Mouse (Mus musculus) spleen, adult 2 months (tissue): ENCODE results near the gene Neurog1. TPM values are rescaled to one million over a fixed set of nuclear protein-coding genes. Genes with fewer than 3 reads are reported as not detected.
A peak's percentile ranks its signal among the peaks of the same experiment; 100 is the strongest.

Source experiments
- DNase-seq, 2 experiments: peaks; one replicate each; pipeline versions ENCODE4 v3.0.0 to v3.0.0-alpha.2; 2012 to 2021; ENCODE audit warnings: low spot score in 2 of 2, low read depth in 1 of 2
- H3K27ac ChIP-seq: fragments of 200-500 bp; 2 replicates; pipeline ENCODE4 v1.5.1; 2012; ENCODE audit warnings: low read length, inconsistent platforms; ENCODE audit not compliant: insufficient read depth
- H3K27me3 ChIP-seq: fragments of 200-500 bp; 2 replicates; pipeline ENCODE4 v1.6.1; 2012; ENCODE audit warnings: mild to moderate bottlenecking, moderate library complexity, low read length, inconsistent platforms; ENCODE audit not compliant: control insufficient read depth, insufficient read depth
- H3K36me3 ChIP-seq: fragments of 200-500 bp; 2 replicates; pipeline ENCODE4 v1.6.1; 2012; ENCODE audit warnings: mild to moderate bottlenecking, low read length, inconsistent platforms; ENCODE audit not compliant: control insufficient read depth, insufficient read depth
- H3K4me1 ChIP-seq: fragments of 200-500 bp; 2 replicates; pipeline ENCODE4 v1.6.1; 2011; ENCODE audit warnings: inconsistent platforms; ENCODE audit not compliant: control insufficient read depth, insufficient read depth, insufficient read length
- H3K4me3 ChIP-seq: fragments of 200-500 bp; 2 replicates; pipeline ENCODE4 v1.5.1; 2011; ENCODE audit warnings: mild to moderate bottlenecking, inconsistent platforms; ENCODE audit not compliant: insufficient read depth, insufficient read length; ENCODE audit errors: extremely low read depth
- CTCF ChIP-seq: fragments of 200-500 bp; IDR thresholded peaks from 2 replicates; pipeline ENCODE4 v1.5.1; 2011; ENCODE audit warnings: mild to moderate bottlenecking, inconsistent platforms; ENCODE audit not compliant: insufficient read depth, insufficient read length, insufficient replicate concordance; ENCODE audit errors: extremely low read depth
- POLR2A ChIP-seq: fragments of 200-500 bp; IDR thresholded peaks from 2 replicates; pipeline ENCODE4 v1.6.1; 2011; ENCODE audit warnings: low read depth, low read length, inconsistent platforms
- WGBS: fragments of 180-500 bp; shearing (Covaris S2); methylation state at CpG from one replicate; pipeline ENCODE4 v1.1.7; 2018; 5-methylcytosine and 5-hydroxymethylcytosine counted together
- polyA plus RNA-seq: library from polyadenylated mRNA; depleted of rRNA; stranded (reverse); fragments of >200 nt; gene quantifications from 2 replicates; pipeline ENCODE4 v1.2.3, GENCODE M21; 2012

The Neurog1 gene
- polyA plus RNA-seq, 1 experiment, result not detected

- WGBS, result 39% methylated on average over 7 of the region's 7 CpGs
- Histone ChIP-seq H3K4me3 (no peak overlapping the region), H3K27me3 (peaks cover 2% of the 10 kb centered on the region; the same call in 1 of the 2 replicates), H3K27ac (no peak overlapping the region), H3K36me3 (no peaks in the 10 kb centered on the region), H3K4me1 (no peaks in the 10 kb centered on the region)
- TF ChIP-seq CTCF (no peak), POLR2A (no peak)
- DNase-seq, result no peak
Measured at GRCm38 (mm10) chr13:56228790-56229189, 23.2 kb downstream of the Neurog1 start.

DNA sequence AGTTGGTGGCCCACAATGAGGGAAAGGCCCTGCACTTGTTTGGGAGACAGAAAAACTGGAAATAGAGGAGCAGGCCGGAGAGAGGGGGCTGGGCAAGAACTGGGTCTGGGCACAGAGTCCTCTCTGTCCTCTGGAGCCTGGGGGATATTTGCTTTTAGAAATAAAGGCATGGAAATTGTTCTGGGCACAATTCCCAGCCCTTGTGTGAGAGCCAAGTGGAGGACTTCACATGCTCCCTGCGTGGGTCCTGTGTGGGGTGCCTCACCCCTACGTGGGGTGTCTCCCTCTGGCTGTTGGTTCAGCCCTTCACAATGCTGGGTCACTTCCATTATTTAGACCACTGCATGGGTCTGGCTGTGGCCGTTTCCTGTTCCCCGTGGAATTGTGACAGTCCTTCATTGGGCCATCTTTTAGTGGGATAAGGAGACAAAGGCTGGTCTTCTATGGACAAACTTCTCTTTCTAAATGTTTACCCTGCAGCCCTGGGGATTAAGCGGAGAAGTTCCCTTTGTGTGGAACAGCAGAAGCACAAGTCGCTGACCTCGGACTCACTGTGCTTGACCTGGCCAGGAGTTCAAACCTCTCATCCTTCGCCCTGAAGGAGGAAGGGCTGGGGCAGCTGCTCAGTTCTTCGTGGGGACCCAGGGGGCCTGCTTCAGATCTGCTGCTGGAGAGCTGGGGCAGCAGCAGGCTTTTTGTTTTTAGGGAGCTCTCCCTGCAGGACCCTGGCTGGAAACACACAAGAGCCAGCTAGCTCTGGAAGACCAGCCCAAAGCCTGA, 25.6 kb downstream of the Neurog1 start:
- no peak overlapping the region for H3K27ac ChIP-seq
- 42% methylated on average over 10 of the region's 10 CpGs for WGBS
- peaks cover 9% of the 10 kb centered on the region for H3K27me3 ChIP-seq
- no peaks in the 10 kb centered on the region; the same call in 1 of the 2 replicates for H3K4me1 ChIP-seq
- TF ChIP-seq CTCF (no peak), POLR2A (no peak)
- no peak overlapping the region for H3K4me3 ChIP-seq
- no peak for DNase-seq
- no peaks in the 10 kb centered on the region for H3K36me3 ChIP-seq

- no peak for TF ChIP-seq CTCF
- no peak for TF ChIP-seq POLR2A
- Histone ChIP-seq H3K36me3 (no peaks in the 10 kb centered on the region), H3K4me1 (no peaks in the 10 kb centered on the region; the same call in 1 of the 2 replicates), H3K27ac (no peak overlapping the region), H3K4me3 (no peak overlapping the region), H3K27me3 (peaks cover 13% of the 10 kb centered on the region)
- 7% methylated on average over 21 of the region's 21 CpGs for WGBS
- no peak for DNase-seq
Measured at GRCm38 (mm10) chr13:56223625-56224024, 28.3 kb downstream of the Neurog1 start.

DNA sequence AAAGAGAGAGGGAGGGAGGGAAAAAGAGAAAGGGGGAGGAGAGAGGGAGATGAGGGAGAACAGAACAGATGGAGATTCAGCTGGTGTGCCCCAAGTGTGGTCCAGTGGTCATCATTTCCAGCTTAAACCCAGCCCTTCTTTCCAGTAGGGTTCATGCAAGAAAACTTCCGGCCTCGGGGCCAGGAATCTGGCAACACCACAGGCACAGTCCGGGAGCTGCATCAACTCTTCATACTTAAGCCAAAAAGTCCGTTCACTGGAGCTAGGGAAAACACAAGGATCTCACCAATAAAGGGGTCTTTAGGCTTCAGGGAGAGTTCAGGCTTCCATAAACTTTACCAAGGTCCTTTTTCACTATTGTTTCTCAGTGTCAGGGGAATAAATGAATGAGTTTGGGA, 29.1 kb downstream of the Neurog1 start:
- no peak for DNase-seq
- WGBS, result 12% methylated on average over 4 of the region's 4 CpGs
- H3K27ac ChIP-seq, result no peak overlapping the region
- H3K36me3 ChIP-seq, result no peaks in the 10 kb centered on the region
- no peak for TF ChIP-seq POLR2A
- no peak for TF ChIP-seq CTCF
- no peak overlapping the region for H3K4me3 ChIP-seq
- no peaks in the 10 kb centered on the region; the same call in 1 of the 2 replicates for H3K4me1 ChIP-seq
- H3K27me3 ChIP-seq, result peaks cover 13% of the 10 kb centered on the region

GRCm38 (mm10) chr13:56221995-56222848, 29.7 kb downstream of the Neurog1 start:
- Histone ChIP-seq H3K27me3 (peaks cover 13% of the 10 kb centered on the region), H3K36me3 (no peaks in the 10 kb centered on the region), H3K4me1 (no peaks in the 10 kb centered on the region; the same call in 1 of the 2 replicates), H3K27ac (no peak overlapping the region), H3K4me3 (peak overlapping the region; percentile 8; the same call in 1 of the 2 replicates)
- 7% methylated on average over 50 of the region's 50 CpGs for WGBS
- DNase-seq, result no peak
- TF ChIP-seq CTCF (no peak), POLR2A (no peak)

GRCm38 (mm10) chr13:56221129-56221910, 30.6 kb downstream of the Neurog1 start:
- no peak overlapping the region for H3K4me3 ChIP-seq
- no peaks in the 10 kb centered on the region for H3K36me3 ChIP-seq
- no peak overlapping the region for H3K27ac ChIP-seq
- no peaks in the 10 kb centered on the region; the same call in 1 of the 2 replicates for H3K4me1 ChIP-seq
- DNase-seq, result no peak
- WGBS, result 6% methylated on average over 46 of the region's 46 CpGs
- TF ChIP-seq POLR2A, result no peak
- no peak for TF ChIP-seq CTCF
- H3K27me3 ChIP-seq, result peaks cover 15% of the 10 kb centered on the region
